Mouse (Mus musculus) A20 (cell line): ENCODE measurements around the gene Suclg2.

Source experiments
- DNase-seq: peaks from one replicate; pipeline ENCODE4 v3.0.0-alpha.2; 2011; ENCODE audit warnings: low read depth, low spot score

Suclg2 gene

GRCm38 (mm10) chr6:95718031-95718968 is at the start of gene Suclg2:
Suclg2 (minus strand) TSS chr6:95718800.
- peak; percentile 91 for DNase-seq

- no peak for DNase-seq
These were observed 48.0 kb upstream of the Suclg2 start for GRCm38 (mm10) chr6:95766566-95766965.

GRCm38 (mm10) chr6:95759558-95760172 is 41.1 kb upstream of the Suclg2 start:
- DNase-seq = no peak

GRCm38 (mm10) chr6:95742378-95742777 is 23.8 kb upstream of the Suclg2 start:
- DNase-seq = no peak

- no peak for DNase-seq
These were observed 13.2 kb upstream of the Suclg2 start for GRCm38 (mm10) chr6:95731570-95732367.

- no peak for DNase-seq
These were observed 10.8 kb upstream of the Suclg2 start for GRCm38 (mm10) chr6:95729399-95729798.

- no peak for DNase-seq
These were observed 6.7 kb upstream of the Suclg2 start for GRCm38 (mm10) chr6:95725281-95725680.

- no peak for DNase-seq
These were observed 4.8 kb upstream of the Suclg2 start for GRCm38 (mm10) chr6:95723361-95723760.

GRCm38 (mm10) chr6:95719791-95720190 is 1.2 kb upstream of the Suclg2 start:
- no peak for DNase-seq

GRCm38 (mm10) chr6:95718969-95719333 is 351 bp upstream of the Suclg2 start:
- no peak for DNase-seq

- DNase-seq = no peak
These were observed 1.5 kb downstream of the Suclg2 start for GRCm38 (mm10) chr6:95717071-95717470.

- DNase-seq = no peak
These were observed 2.1 kb downstream of the Suclg2 start for GRCm38 (mm10) chr6:95716476-95716875.

GRCm38 (mm10) chr6:95713245-95713644 is 5.4 kb downstream of the Suclg2 start:
- no peak for DNase-seq

- no peak for DNase-seq
These were observed 6.5 kb downstream of the Suclg2 start for GRCm38 (mm10) chr6:95712081-95712480.

GRCm38 (mm10) chr6:95711671-95712070 is 6.9 kb downstream of the Suclg2 start:
- no peak for DNase-seq

- no peak for DNase-seq
These were observed 7.7 kb downstream of the Suclg2 start for GRCm38 (mm10) chr6:95710886-95711285.

GRCm38 (mm10) chr6:95709531-95709930 is 9.1 kb downstream of the Suclg2 start:
- DNase-seq = no peak

- DNase-seq = no peak
These were observed 9.5 kb downstream of the Suclg2 start for GRCm38 (mm10) chr6:95709106-95709505.

GRCm38 (mm10) chr6:95704626-95705025 is 14.0 kb downstream of the Suclg2 start:
- no peak for DNase-seq

- DNase-seq = no peak
These were observed 16.4 kb downstream of the Suclg2 start for GRCm38 (mm10) chr6:95702200-95702599.

- DNase-seq = no peak
These were observed 16.8 kb downstream of the Suclg2 start for GRCm38 (mm10) chr6:95701786-95702185.

GRCm38 (mm10) chr6:95700981-95701610 is 17.5 kb downstream of the Suclg2 start:
- peak; percentile 25 for DNase-seq
